Mouse (Mus musculus) liver, embryonic 14.5 days (tissue): ENCODE data around the gene Krt84. TPM values are rescaled to one million over a fixed set of nuclear protein-coding genes. Genes with fewer than 3 reads are reported as not detected.

Experiments used
- ATAC-seq: fragments of 200-750 bp; cut with Nextera tagmentation; 2 replicates; pipeline ENCODE4 v1.8.0; 2017; ENCODE audit warnings: moderate number of reproducible peaks, mild to moderate bottlenecking, moderate library complexity; ENCODE audit not compliant: insufficient read depth
- DNase-seq, 3 experiments: peaks; one replicate each; pipeline ENCODE4 v3.0.0-alpha.2; 2012 to 2013; ENCODE audit warnings: low read depth in 3 of 3, low spot score in 3 of 3
- H3K27ac ChIP-seq: fragments of 300-500 bp; sonication (generic); 2 replicates; pipeline ENCODE4 v1.5.1; 2014; ENCODE audit warnings: moderate library complexity, mild to moderate bottlenecking, control low read depth, inconsistent platforms
- H3K27me3 ChIP-seq: fragments of 300-500 bp; sonication (generic); 2 replicates; pipeline ENCODE4 v1.6.1; 2014; ENCODE audit warnings: mild to moderate bottlenecking, low read length, moderate library complexity; ENCODE audit not compliant: control insufficient read depth, insufficient read depth
- H3K36me3 ChIP-seq: fragments of 300-500 bp; sonication (generic); replicated peaks from 2 replicates; pipeline ENCODE4 v1.6.1; 2014; ENCODE audit warnings: low read depth; ENCODE audit not compliant: control insufficient read depth, insufficient read depth
- H3K4me1 ChIP-seq, 2 experiments: fragments of 200-500 bp in 1 of 2; fragments of 300-500 bp in 1 of 2; sonication (generic) in 1 of 2; replicated peaks; 2 replicates each; pipeline ENCODE4 v1.6.1; 2012 to 2014; ENCODE audit warnings: antibody characterized with exemption in 1 of 2, inconsistent platforms in 1 of 2, low read length in 1 of 2; ENCODE audit not compliant: control insufficient read depth in 2 of 2, insufficient read depth in 2 of 2
- H3K4me2 ChIP-seq: fragments of 300-500 bp; sonication (generic); 2 replicates; pipeline ENCODE4 v1.6.1; 2014; ENCODE audit warnings: low read depth, mild to moderate bottlenecking, control low read depth, moderate library complexity
- H3K4me3 ChIP-seq, 2 experiments: fragments of 200-500 bp in 1 of 2; fragments of 300-500 bp in 1 of 2; sonication (generic) in 1 of 2; 2 replicates each; pipeline ENCODE4 v1.5.1; 2012 to 2014; ENCODE audit warnings: low read depth in 2 of 2, low read length in 2 of 2, mild to moderate bottlenecking in 2 of 2, control low read depth in 1 of 2, inconsistent platforms in 1 of 2, moderate library complexity in 1 of 2; ENCODE audit not compliant: insufficient read depth in 1 of 2
- H3K9ac ChIP-seq: fragments of 300-500 bp; sonication (generic); replicated peaks from 2 replicates; pipeline ENCODE4 v1.6.1; 2014; ENCODE audit warnings: mild to moderate bottlenecking, control low read depth, moderate library complexity
- H3K9me3 ChIP-seq: fragments of 300-500 bp; sonication (generic); 2 replicates; pipeline ENCODE4 v1.6.1; 2016; ENCODE audit warnings: low read length, mixed read lengths; ENCODE audit not compliant: control insufficient read depth
- CTCF ChIP-seq: IDR thresholded peaks from 2 replicates; pipeline ENCODE4 v1.5.1; 2016; ENCODE audit warnings: antibody characterized with exemption, low read depth, control low read depth
- EP300 ChIP-seq: IDR thresholded peaks from 2 replicates; pipeline ENCODE4 v1.6.1; 2016; ENCODE audit warnings: antibody characterized with exemption, low read depth
- WGBS: fragments of 180-500 bp; shearing (Covaris S2); extraction: QIAGEN DNeasy Blood & Tissue Kit; methylation state at CpG from one replicate; pipeline ENCODE4 v1.1.7; 2014; ENCODE audit not compliant: insufficient replicate concordance; 5-methylcytosine and 5-hydroxymethylcytosine counted together
- polyA plus RNA-seq, 2 experiments: library from polyadenylated mRNA; depleted of rRNA in 1 of 2; stranded (reverse) in 1 of 2; unstranded in 1 of 2; fragments of >200 nt; fragmentation: Nextera tagmentation in 1 of 2; extraction: Ambion mirVana in 1 of 2; gene quantifications; 2 replicates each; pipeline versions ENCODE4 v1.2.1 to v1.2.3; 2012 to 2014

The Krt84 gene
- polyA plus RNA-seq, 2 experiments, result not detected

GRCm38 (mm10) chr15:101497181-101497580 is 35.4 kb downstream of the Krt84 start:
- Histone ChIP-seq H3K4me1 (no peaks in the 10 kb centered on the region), H3K4me2 (no peak overlapping the region), H3K27ac (no peak overlapping the region), H3K9me3 (no peaks in the 10 kb centered on the region), H3K36me3 (no peaks in the 10 kb centered on the region), H3K9ac (no peak overlapping the region), H3K4me3 (no peak overlapping the region), H3K27me3 (no peaks in the 10 kb centered on the region)
- WGBS, result 48% methylated on average over 2 of the region's 2 CpGs
- peak; percentile 45; the same call in 1 of the 2 replicates for TF ChIP-seq CTCF
- no peak for TF ChIP-seq EP300
- DNase-seq (no peak), ATAC-seq (no peak)

GRCm38 (mm10) chr15:101495266-101495665 is 37.4 kb downstream of the Krt84 start:
- Histone ChIP-seq H3K27me3 (no peaks in the 10 kb centered on the region), H3K27ac (no peak overlapping the region), H3K4me3 (no peak overlapping the region), H3K4me2 (no peak overlapping the region), H3K9me3 (no peaks in the 10 kb centered on the region), H3K36me3 (no peaks in the 10 kb centered on the region), H3K9ac (no peak overlapping the region), H3K4me1 (no peaks in the 10 kb centered on the region)
- 70% methylated on average over 8 of the region's 8 CpGs for whole genome bisulfite sequencing
- no peak for TF ChIP-seq CTCF
- no peak for TF ChIP-seq EP300
- ATAC-seq, result no peak
- no peak for DNase-seq

- ATAC-seq, result no peak
- Histone ChIP-seq H3K9ac (no peak overlapping the region), H3K4me2 (no peak overlapping the region), H3K27me3 (no peaks in the 10 kb centered on the region), H3K9me3 (no peaks in the 10 kb centered on the region), H3K36me3 (no peaks in the 10 kb centered on the region), H3K4me1 (no peaks in the 10 kb centered on the region), H3K4me3 (no peak overlapping the region), H3K27ac (no peak overlapping the region)
- WGBS, result 19% methylated on average over 1 of the region's 1 CpGs
- DNase-seq, result no peak
- TF ChIP-seq CTCF (no peak), EP300 (no peak)
Observed at GRCm38 (mm10) chr15:101494203-101494602, 38.4 kb downstream of the Krt84 start.

GRCm38 (mm10) chr15:101493713-101494112 is 38.9 kb downstream of the Krt84 start:
- Histone ChIP-seq H3K4me2 (no peak overlapping the region), H3K4me3 (no peak overlapping the region), H3K4me1 (no peaks in the 10 kb centered on the region), H3K36me3 (no peaks in the 10 kb centered on the region), H3K27ac (no peak overlapping the region), H3K9ac (no peak overlapping the region), H3K27me3 (no peaks in the 10 kb centered on the region), H3K9me3 (no peaks in the 10 kb centered on the region)
- DNase-seq (no peak), ATAC-seq (no peak)
- no peak for TF ChIP-seq EP300
- TF ChIP-seq CTCF, result no peak
- 66% methylated on average over 6 of the region's 6 CpGs for WGBS

GRCm38 (mm10) chr15:101492718-101493117 is 39.9 kb downstream of the Krt84 start:
- H3K27me3 ChIP-seq, result no peaks in the 10 kb centered on the region
- no peak for DNase-seq
- no peak overlapping the region for H3K9ac ChIP-seq
- 29% methylated on average over 8 of the region's 8 CpGs for WGBS
- TF ChIP-seq CTCF (no peak), EP300 (no peak)
- no peak for ATAC-seq
- no peaks in the 10 kb centered on the region for H3K36me3 ChIP-seq
- H3K4me1 ChIP-seq, result no peaks in the 10 kb centered on the region
- H3K9me3 ChIP-seq, result no peaks in the 10 kb centered on the region
- no peak overlapping the region for H3K4me2 ChIP-seq
- H3K27ac ChIP-seq, result no peak overlapping the region
- H3K4me3 ChIP-seq, result no peak overlapping the region

GRCm38 (mm10) chr15:101491431-101491830 is 41.2 kb downstream of the Krt84 start, which contains the start of gene Krt83:
Krt83 (minus strand) TSS chr15:101491512.
- no peak within 1 kb of the TSS for H3K4me3 ChIP-seq
- 65% methylated on average over 6 of the region's 6 CpGs for WGBS
- no peaks in the 10 kb centered on the region for H3K9me3 ChIP-seq
- TF ChIP-seq EP300 (no peak), CTCF (no peak)
- no peaks in the 10 kb centered on the region for H3K36me3 ChIP-seq
- H3K4me2 ChIP-seq, result no peak within 1 kb of the TSS
- no peak for DNase-seq
- ATAC-seq, result no peak
- H3K9ac ChIP-seq, result no peak within 1 kb of the TSS
- no peaks in the 10 kb centered on the region for H3K27me3 ChIP-seq
- no peaks in the 10 kb centered on the region for H3K4me1 ChIP-seq
- H3K27ac ChIP-seq, result no peak within 1 kb of the TSS
